8 mouse cellular contexts compared by ENCODE assay signal in the genomic region with DNA sequence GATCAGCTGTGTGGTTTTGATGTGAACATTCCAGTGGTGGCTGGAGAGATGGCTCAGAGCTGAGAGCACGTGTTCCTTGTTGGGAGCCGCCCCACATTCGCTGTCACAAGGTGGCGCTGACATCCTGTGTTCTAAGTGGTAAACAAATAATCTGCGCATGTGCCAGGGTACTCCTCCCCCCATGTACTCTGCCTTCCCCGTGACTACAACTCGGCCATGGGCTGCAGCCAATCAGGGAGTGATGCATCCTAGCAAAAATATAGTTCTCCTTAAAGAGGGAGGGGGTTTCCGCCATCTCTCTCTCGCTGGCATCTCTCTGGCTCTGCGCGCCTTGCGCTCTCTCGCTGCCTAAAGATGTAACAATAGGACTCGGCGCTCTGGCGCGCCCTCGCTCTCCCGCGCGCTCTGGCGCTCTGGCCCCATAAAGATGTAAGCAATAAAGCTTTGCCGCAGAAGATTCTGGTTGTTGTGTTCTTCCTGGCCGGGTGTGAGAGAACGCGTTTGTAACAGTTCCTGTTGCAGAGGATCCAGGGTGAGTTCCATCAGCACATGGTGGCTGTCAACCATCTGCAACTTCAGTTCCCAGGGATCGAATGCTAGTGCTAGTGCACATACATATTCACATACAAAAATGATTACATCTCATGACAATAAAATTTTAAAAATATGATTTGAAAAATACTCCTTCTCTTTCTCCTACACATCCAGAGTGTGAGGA. TPM values are rescaled to one million over a fixed set of nuclear protein-coding genes. Genes with fewer than 3 reads are reported as not detected.
A peak's percentile ranks its signal among the peaks of the same experiment; 100 is the strongest.
DNase-seq lines count a peak whose midpoint lies in the region; ATAC-seq and TF ChIP-seq lines count a peak whose summit lies in the region.
"Not testable (repeated sequence)": the region's sequence is repeated elsewhere in the genome, so short reads cannot be mapped to it uniquely, and the experiment has no call there.

No protein-coding gene starts in this region.

- WGBS in liver, postnatal 0 days (ENCODE audit: insufficient replicate concordance), result under 1% methylated on average over 27 of the region's 27 CpGs
- under 1% methylated on average over 27 of the region's 27 CpGs for WGBS in neural tube, embryonic 14.5 days

- H3K36me3 ChIP-seq in G1E (replicated peaks); liver, postnatal 0 days (replicated peaks; ENCODE audit: insufficient read depth, low read length); neural tube, embryonic 14.5 days (ENCODE audit: control insufficient read depth, insufficient read depth, low read length); testis, adult 2 months (ENCODE audit: control insufficient read depth, insufficient read depth, low read length): not testable (repeated sequence)

- peak; percentile 47 for DNase-seq in G1E (ENCODE audit: low spot score)
- DNase-seq in cerebellum, postnatal 10 days, result peak; percentile 91 to 94
- peak; percentile 84 to 87 for DNase-seq in frontal cortex, postnatal 10 days (ENCODE audit: low spot score in 2 of 2)
- peak; percentile 84 to 90 for DNase-seq in layer of hippocampus, adult 2 months (ENCODE audit: low spot score in 2 of 2)
- DNase-seq in liver, postnatal 0 days, result peak; percentile 93

- TF ChIP-seq POLR2A in testis, adult 2 months (IDR thresholded peaks at IDR 0.05; ENCODE audit: control insufficient read depth, low read depth, low read length), result not testable (repeated sequence)

- H3K27me3 ChIP-seq in G1E (ENCODE audit: insufficient read depth, low read length), result peaks cover 15% of the 10 kb centered on the region
- not testable (repeated sequence) for H3K27me3 ChIP-seq in liver, postnatal 0 days (ENCODE audit: insufficient read depth, low read length); neural tube, embryonic 14.5 days (ENCODE audit: control insufficient read depth, insufficient read depth, low read length); testis, adult 2 months (ENCODE audit: control insufficient read depth, insufficient read depth, low read length)

- H3K4me3 ChIP-seq in G1E (ENCODE audit: low read depth, low read length), result peak overlapping the region; percentile 73
- peak overlapping the region; percentile 61 for H3K4me3 ChIP-seq in layer of hippocampus, adult 2 months
- peak overlapping the region; percentile 51 for H3K4me3 ChIP-seq in liver, postnatal 0 days (ENCODE audit: low read depth, low read length)
- H3K4me3 ChIP-seq in neural tube, embryonic 14.5 days (ENCODE audit: low read depth, low read length), result peak overlapping the region; percentile 38
- H3K4me3 ChIP-seq in testis, adult 2 months (ENCODE audit: control insufficient read depth, low read depth, low read length), result peak overlapping the region; percentile 71

- peak overlapping the region; percentile 59; the same call in 1 of the 2 replicates for H3K9ac ChIP-seq in liver, postnatal 0 days (replicated peaks)
- H3K9ac ChIP-seq in neural tube, embryonic 14.5 days (replicated peaks; ENCODE audit: low read depth, low read length), result peak overlapping the region; percentile 47; the same call in 1 of the 2 replicates

- H3K4me2 ChIP-seq in liver, postnatal 0 days (ENCODE audit: low read depth, low read length), result peak overlapping the region; percentile 74
- peak overlapping the region; percentile 43 for H3K4me2 ChIP-seq in neural tube, embryonic 14.5 days (ENCODE audit: low read depth, low read length)

- not testable (repeated sequence) for H3K9me3 ChIP-seq in G1E (replicated peaks); liver, postnatal 0 days (ENCODE audit: low read length); neural tube, embryonic 14.5 days (ENCODE audit: control insufficient read depth, low read length)

- peaks cover 48% of the 10 kb centered on the region for H3K4me1 ChIP-seq in G1E (ENCODE audit: insufficient read depth, low read depth, low read length)
- peaks cover 26% of the 10 kb centered on the region for H3K4me1 ChIP-seq in liver, postnatal 0 days (ENCODE audit: insufficient read depth)
- H3K4me1 ChIP-seq in neural tube, embryonic 14.5 days (ENCODE audit: control insufficient read depth, insufficient read depth, low read length); testis, adult 2 months (ENCODE audit: control insufficient read depth, insufficient read depth, low read length): not testable (repeated sequence)

- peak; percentile 61; the same call in 1 of the 2 replicates for ATAC-seq in G1E (ENCODE audit: extremely low read depth, insufficient number of reproducible peaks, low FRiP score, poor library complexity, severe bottlenecking)
- peak; percentile 69 to 77 for ATAC-seq in hematopoietic stem cell, adult 5-6 weeks (replicated peaks in 1 of 2; ENCODE audit: insufficient read depth in 1 of 2, low FRiP score in 2 of 2, low TSS enrichment in 1 of 2, low read depth in 1 of 2, poor library complexity in 2 of 2, severe bottlenecking in 2 of 2)
- peak; percentile 71 for ATAC-seq in liver, postnatal 0 days
- ATAC-seq in neural tube, embryonic 14.5 days (ENCODE audit: low read depth), result peak; percentile 96

- peak overlapping the region; percentile 91 for H3K27ac ChIP-seq in layer of hippocampus, adult 2 months
- peak overlapping the region; percentile 91 for H3K27ac ChIP-seq in liver, postnatal 0 days (ENCODE audit: low read depth)
- H3K27ac ChIP-seq in neural tube, embryonic 14.5 days (ENCODE audit: low read depth, low read length), result peak overlapping the region; percentile 88
- peak overlapping the region; percentile 61 for H3K27ac ChIP-seq in testis, adult 2 months (ENCODE audit: control insufficient read depth, insufficient read depth, low read depth, low read length)

- TF ChIP-seq CTCF in G1E (IDR thresholded peaks at IDR 0.05; ENCODE audit: low read depth, low read length), result peak; percentile 27; the same call in 1 of the 2 replicates
- TF ChIP-seq CTCF in layer of hippocampus, adult 2 months (conservative IDR thresholded peaks at IDR 0.05), result peak; percentile 62
- TF ChIP-seq CTCF in liver, postnatal 0 days (IDR thresholded peaks at IDR 0.05; ENCODE audit: low read depth), result peak; percentile 85
- TF ChIP-seq CTCF in testis, adult 2 months (IDR thresholded peaks at IDR 0.05; ENCODE audit: control insufficient read depth, insufficient read depth, insufficient replicate concordance, low read depth, low read length), result peak; percentile 33; the same call in 1 of the 2 replicates

- peak; percentile 65; the same call in 1 of the 2 replicates for TF ChIP-seq EP300 in liver, postnatal 0 days (IDR thresholded peaks at IDR 0.05; ENCODE audit: low read depth)

RNA-seq across cellular contexts. Expression of a gene that starts 18.8 kb away (rescaled TPM):
- total RNA-seq in G1E (2014; fragmentation: Nextera tagmentation), result not detected in 2 replicates
- 0.16 and 0.23 TPM in 2 replicates for total RNA-seq in G1E (2017)
- polyA plus RNA-seq in G1E (2012), result 0.58 and 0.74 TPM in 2 replicates
- 1,467 and 1,957 TPM in 2 replicates for total RNA-seq in hematopoietic stem cell, adult 5-6 weeks (2017)
- total RNA-seq in layer of hippocampus, adult 2 months (2021), result 10 to 100 TPM; 20.7 to 22.5 TPM
- polyA plus RNA-seq in liver, postnatal 0 days (2015; fragmentation: Nextera tagmentation; extraction: Ambion mirVana), result 274 and 288 TPM in 2 replicates
- polyA plus RNA-seq in neural tube, embryonic 14.5 days (2014; fragmentation: Nextera tagmentation; extraction: Ambion mirVana), result 8.6 and 10.9 TPM in 2 replicates
- 276 and 298 TPM in 2 replicates for polyA plus RNA-seq in testis, adult 2 months (2012; rRNA removed)

RNA-seq across cellular contexts. Expression of a gene that starts 25.6 kb away (rescaled TPM):
- total RNA-seq in G1E (2014; fragmentation: Nextera tagmentation), result 2,195 and 2,298 TPM in 2 replicates
- total RNA-seq in G1E (2017), result 1,704 and 1,830 TPM in 2 replicates
- polyA plus RNA-seq in G1E (2012), result 739 and 1,633 TPM in 2 replicates
- total RNA-seq in hematopoietic stem cell, adult 5-6 weeks (2017), result 1,150 and 1,883 TPM in 2 replicates
- 100 to 1,000 TPM; 310 to 336 TPM for total RNA-seq in layer of hippocampus, adult 2 months (2021)
- polyA plus RNA-seq in liver, postnatal 0 days (2015; fragmentation: Nextera tagmentation; extraction: Ambion mirVana), result 1,510 and 1,549 TPM in 2 replicates
- 825 and 874 TPM in 2 replicates for polyA plus RNA-seq in neural tube, embryonic 14.5 days (2014; fragmentation: Nextera tagmentation; extraction: Ambion mirVana)
- 212 and 239 TPM in 2 replicates for polyA plus RNA-seq in testis, adult 2 months (2012; rRNA removed)

RNA-seq across cellular contexts. Expression of a gene that starts 25.7 kb away (rescaled TPM):
- 30.0 and 34.1 TPM in 2 replicates for total RNA-seq in G1E (2014; fragmentation: Nextera tagmentation)
- 18.5 and 19.8 TPM in 2 replicates for total RNA-seq in G1E (2017)
- 45.6 and 48.9 TPM in 2 replicates for polyA plus RNA-seq in G1E (2012)
- total RNA-seq in hematopoietic stem cell, adult 5-6 weeks (2017), result 18.1 and 19.1 TPM in 2 replicates
- 10 to 100 TPM; 84.3 to 92.5 TPM for total RNA-seq in layer of hippocampus, adult 2 months (2021)
- polyA plus RNA-seq in liver, postnatal 0 days (2015; fragmentation: Nextera tagmentation; extraction: Ambion mirVana), result 12.5 and 13.4 TPM in 2 replicates
- 57.9 and 59.9 TPM in 2 replicates for polyA plus RNA-seq in neural tube, embryonic 14.5 days (2014; fragmentation: Nextera tagmentation; extraction: Ambion mirVana)
- polyA plus RNA-seq in testis, adult 2 months (2012; rRNA removed), result 45.7 and 48.5 TPM in 2 replicates

RNA-seq across cellular contexts. Expression of a gene that starts 30.1 kb away (rescaled TPM):
- total RNA-seq in G1E (2014; fragmentation: Nextera tagmentation), result 1.7 and 1.9 TPM in 2 replicates
- 3.0 and 3.6 TPM in 2 replicates for total RNA-seq in G1E (2017)
- polyA plus RNA-seq in G1E (2012), result 10.9 and 13.5 TPM in 2 replicates
- total RNA-seq in hematopoietic stem cell, adult 5-6 weeks (2017), result 3.1 and 7.3 TPM in 2 replicates
- 1 to 10 TPM; 6.3 TPM for total RNA-seq in layer of hippocampus, adult 2 months (2021)
- polyA plus RNA-seq in liver, postnatal 0 days (2015; fragmentation: Nextera tagmentation; extraction: Ambion mirVana), result 2.2 and 2.4 TPM in 2 replicates
- 6.2 and 8.9 TPM in 2 replicates for polyA plus RNA-seq in neural tube, embryonic 14.5 days (2014; fragmentation: Nextera tagmentation; extraction: Ambion mirVana)
- polyA plus RNA-seq in testis, adult 2 months (2012; rRNA removed), result 9.1 and 10.4 TPM in 2 replicates

RNA-seq across cellular contexts. Expression of a gene that starts 40.9 kb away (rescaled TPM):
- total RNA-seq in G1E (2014; fragmentation: Nextera tagmentation) (29.6 and 34.2 TPM in 2 replicates), G1E (2017) (30.7 and 31.1 TPM in 2 replicates)
- polyA plus RNA-seq in G1E (2012), result 72.2 and 83.2 TPM in 2 replicates
- total RNA-seq in hematopoietic stem cell, adult 5-6 weeks (2017), result 34.8 and 57.1 TPM in 2 replicates
- 10 to 100 TPM; 14.5 to 18.9 TPM for total RNA-seq in layer of hippocampus, adult 2 months (2021)
- polyA plus RNA-seq in liver, postnatal 0 days (2015; fragmentation: Nextera tagmentation; extraction: Ambion mirVana), result 12.7 and 12.8 TPM in 2 replicates
- 18.9 TPM in 2 replicates for polyA plus RNA-seq in neural tube, embryonic 14.5 days (2014; fragmentation: Nextera tagmentation; extraction: Ambion mirVana)
- 25.1 and 25.4 TPM in 2 replicates for polyA plus RNA-seq in testis, adult 2 months (2012; rRNA removed)

Comparison
In these comparisons a context has a peak if more than half of its experiments do, and no peak if none do; other contexts are left out.
1. Peak in every context shown above with its lines: DNase-seq, ATAC-seq, H3K4me3 ChIP-seq and H3K27ac ChIP-seq.
2. CTCF ChIP-seq: peak in every context shown above with its lines; median percentile 85 in liver, postnatal 0 days; 62 in layer of hippocampus, adult 2 months; 33 in testis, adult 2 months; 27 in G1E.
3. RNA of a gene that starts 18.8 kb away (polyA plus RNA-seq): 276 to 298 TPM in testis, adult 2 months and 274 to 288 TPM in liver, postnatal 0 days; 8.6 to 10.9 TPM in neural tube, embryonic 14.5 days and 0.58 to 0.74 TPM in G1E; every median in the first group is over 10 times any median in the second.